Mouse (Mus musculus): ENCODE measurements at regions not wholly inside any gene's neighbourhood (a gene's known extent, or its start where the extent isn't known, plus 50 kb on each side); places are given as distances from the start of the nearest gene placed in this dataset.

DNA sequence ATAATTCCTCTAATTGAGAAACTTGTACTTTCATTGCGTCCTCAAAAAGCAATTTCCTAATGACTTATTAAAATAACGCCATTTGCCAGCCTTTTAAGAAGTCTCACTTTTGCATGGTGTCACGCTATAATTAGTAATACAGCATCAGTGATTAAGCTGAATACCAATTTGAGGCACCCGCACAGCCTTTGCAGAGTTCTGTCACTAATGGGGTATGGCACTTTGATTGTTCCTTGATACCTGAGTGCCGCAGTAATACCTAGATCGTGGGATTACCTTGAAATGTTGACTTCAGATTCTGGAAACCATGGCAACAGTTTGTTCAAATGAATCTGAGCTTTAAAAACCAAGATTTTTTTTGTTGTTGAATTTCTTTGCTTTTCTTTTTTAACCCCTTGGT is 202.7 kb upstream of the Igfbp7 start:
- no peak for TF ChIP-seq POLR2A (IDR thresholded peaks at IDR 0.05; ENCODE audit: insufficient read depth, low read depth, low read length)
- no peak for TF ChIP-seq CTCF (IDR thresholded peaks at IDR 0.05)
- TF ChIP-seq EP300 (IDR thresholded peaks at IDR 0.05; ENCODE audit: insufficient read depth, low read depth, low read length): no peak

Measured in heart, adult 2 months (tissue).